Mouse (Mus musculus): Measurements from ENCODE around the gene Ndufa7. TPM values are rescaled to one million over a fixed set of nuclear protein-coding genes. Genes with fewer than 3 reads are reported as not detected.
A peak's percentile ranks its signal among the peaks of the same experiment; 100 is the strongest.
"Not testable (repeated sequence)": the region's sequence is repeated elsewhere in the genome, so short reads cannot be mapped to it uniquely, and the experiment has no call there.

The Ndufa7 gene
- polyA plus RNA-seq, 1 experiment, result 417 TPM

- no peak overlapping the region for H3K4me3 ChIP-seq (ENCODE audit: low read depth, low read length)
Measured at GRCm38 (mm10) chr17:33822436-33822959, 1.9 kb upstream of the Ndufa7 start.

DNA sequence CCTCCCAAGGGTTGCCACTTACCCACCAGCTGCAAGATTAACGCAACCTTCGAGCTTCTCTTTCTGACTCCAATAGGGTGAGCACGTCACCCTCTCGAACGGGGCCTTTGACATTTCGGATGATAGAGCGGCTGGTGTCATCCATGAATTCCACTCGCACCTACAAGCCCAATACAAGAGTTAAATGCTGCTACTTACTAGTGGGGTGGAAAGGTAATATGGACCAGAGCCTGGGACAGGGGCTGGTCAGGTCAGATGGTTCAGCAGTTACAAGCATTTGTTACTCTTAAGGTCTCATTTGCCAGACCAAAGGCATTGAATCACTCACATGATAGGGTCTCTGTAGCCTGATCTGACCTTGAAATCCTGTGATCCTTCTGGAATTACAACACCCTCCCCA, 1.2 kb upstream of the Ndufa7 start:
- H3K4me1 ChIP-seq (ENCODE audit: control insufficient read depth, insufficient read depth, insufficient read length, low read length), result peaks cover 12% of the 10 kb centered on the region
- not testable (repeated sequence) for H3K4me3 ChIP-seq (ENCODE audit: low read depth, low read length); H3K27me3 ChIP-seq (ENCODE audit: control insufficient read depth, insufficient read depth, low read length); H3K27ac ChIP-seq (ENCODE audit: insufficient read depth, low read depth, low read length)
- H3K36me3 ChIP-seq (ENCODE audit: control insufficient read depth, insufficient read depth, low read length), result peaks cover 26% of the 10 kb centered on the region
- 51% methylated on average over 8 of the region's 8 CpGs for WGBS

More at GRCm38 (mm10) chr17:33822436-33822959, 1.9 kb upstream of the Ndufa7 start:
- WGBS, result 69% methylated on average over 1 of the region's 1 CpGs
- TF ChIP-seq CTCF (IDR thresholded peaks at IDR 0.05; ENCODE audit: extremely low read depth, insufficient read length, insufficient replicate concordance, low read depth, low read length), result no peak
- TF ChIP-seq POLR2A (IDR thresholded peaks at IDR 0.05; ENCODE audit: low read depth, low read length), result no peak
- H3K4me1 ChIP-seq (ENCODE audit: control insufficient read depth, insufficient read depth, insufficient read length, low read length), result peaks cover 16% of the 10 kb centered on the region
- no peak overlapping the region for H3K27ac ChIP-seq (ENCODE audit: insufficient read depth, low read depth, low read length)
- H3K27me3 ChIP-seq (ENCODE audit: control insufficient read depth, insufficient read depth, low read length), result no peaks in the 10 kb centered on the region
- peaks cover 26% of the 10 kb centered on the region for H3K36me3 ChIP-seq (ENCODE audit: control insufficient read depth, insufficient read depth, low read length)

- H3K27ac ChIP-seq (ENCODE audit: insufficient read depth, low read depth, low read length); H3K27me3 ChIP-seq (ENCODE audit: control insufficient read depth, insufficient read depth, low read length): not testable (repeated sequence)
- H3K36me3 ChIP-seq (ENCODE audit: control insufficient read depth, insufficient read depth, low read length), result peaks cover 30% of the 10 kb centered on the region
- 3% methylated on average over 6 of the region's 6 CpGs for WGBS
- H3K4me3 ChIP-seq (ENCODE audit: low read depth, low read length), result peak overlapping the region; percentile 87
- H3K4me1 ChIP-seq (ENCODE audit: control insufficient read depth, insufficient read depth, insufficient read length, low read length), result peaks cover 17% of the 10 kb centered on the region
Measured at GRCm38 (mm10) chr17:33824997-33825330, 592 bp downstream of the Ndufa7 start.

DNA sequence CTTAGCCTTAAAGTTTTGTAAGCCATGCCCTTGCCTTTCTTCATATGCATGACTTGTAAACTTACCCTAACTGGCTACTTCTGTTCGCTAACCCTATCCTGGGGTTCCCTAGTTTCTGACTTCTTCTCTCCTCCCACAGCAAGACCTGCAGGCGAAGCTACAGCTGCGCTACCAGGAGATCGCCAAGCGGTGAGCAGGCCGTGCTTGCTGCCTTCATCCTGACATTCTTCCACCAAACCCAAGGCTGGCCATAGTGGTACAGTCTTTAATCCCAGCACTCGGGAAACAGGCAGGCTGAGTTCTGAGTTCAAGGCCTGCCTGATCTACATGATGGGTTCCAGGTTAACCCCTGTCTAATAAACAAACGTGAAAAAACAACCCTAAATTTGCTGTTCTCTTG, 1.1 kb downstream of the Ndufa7 start:
- Histone ChIP-seq H3K4me3 (ENCODE audit: low read depth, low read length) (no peak overlapping the region), H3K36me3 (ENCODE audit: control insufficient read depth, insufficient read depth, low read length) (peaks cover 35% of the 10 kb centered on the region)
- WGBS, result 73% methylated on average over 8 of the region's 8 CpGs

GRCm38 (mm10) chr17:33826850-33827249, 2.5 kb downstream of the Ndufa7 start:
- TF ChIP-seq CTCF (IDR thresholded peaks at IDR 0.05; ENCODE audit: extremely low read depth, insufficient read length, insufficient replicate concordance, low read depth, low read length), result peak; percentile 70; the same call in 1 of the 2 replicates
- TF ChIP-seq POLR2A (IDR thresholded peaks at IDR 0.05; ENCODE audit: low read depth, low read length), result no peak
- Histone ChIP-seq H3K36me3 (ENCODE audit: control insufficient read depth, insufficient read depth, low read length) (peaks cover 39% of the 10 kb centered on the region), H3K27ac (ENCODE audit: insufficient read depth, low read depth, low read length) (no peak overlapping the region), H3K4me3 (ENCODE audit: low read depth, low read length) (no peak overlapping the region), H3K27me3 (ENCODE audit: control insufficient read depth, insufficient read depth, low read length) (no peaks in the 10 kb centered on the region), H3K4me1 (ENCODE audit: control insufficient read depth, insufficient read depth, insufficient read length, low read length) (peaks cover 17% of the 10 kb centered on the region)
- WGBS, result 0% methylated on average over 3 of the region's 3 CpGs

More for the DNA sequence above, 1.1 kb downstream of the Ndufa7 start:
- H3K4me1 ChIP-seq (ENCODE audit: control insufficient read depth, insufficient read depth, insufficient read length, low read length), result peaks cover 17% of the 10 kb centered on the region
- TF ChIP-seq CTCF (IDR thresholded peaks at IDR 0.05; ENCODE audit: extremely low read depth, insufficient read length, insufficient replicate concordance, low read depth, low read length) (no peak), POLR2A (IDR thresholded peaks at IDR 0.05; ENCODE audit: low read depth, low read length) (no peak)
- H3K27ac ChIP-seq (ENCODE audit: insufficient read depth, low read depth, low read length), result no peak overlapping the region
- no peaks in the 10 kb centered on the region for H3K27me3 ChIP-seq (ENCODE audit: control insufficient read depth, insufficient read depth, low read length)

- Histone ChIP-seq H3K27me3 (ENCODE audit: control insufficient read depth, insufficient read depth, low read length) (no peaks in the 10 kb centered on the region), H3K4me1 (ENCODE audit: control insufficient read depth, insufficient read depth, insufficient read length, low read length) (peaks cover 10% of the 10 kb centered on the region), H3K36me3 (ENCODE audit: control insufficient read depth, insufficient read depth, low read length) (peaks cover 42% of the 10 kb centered on the region), H3K4me3 (ENCODE audit: low read depth, low read length) (no peak overlapping the region), H3K27ac (ENCODE audit: insufficient read depth, low read depth, low read length) (no peak overlapping the region; the same call in 1 of the 2 replicates)
- WGBS, result 17% methylated on average over 2 of the region's 2 CpGs
- no peak for TF ChIP-seq POLR2A (IDR thresholded peaks at IDR 0.05; ENCODE audit: low read depth, low read length)
- TF ChIP-seq CTCF (IDR thresholded peaks at IDR 0.05; ENCODE audit: extremely low read depth, insufficient read length, insufficient replicate concordance, low read depth, low read length), result no peak
Measured at GRCm38 (mm10) chr17:33828892-33829291, 4.5 kb downstream of the Ndufa7 start.

GRCm38 (mm10) chr17:33829561-33829960, 5.2 kb downstream of the Ndufa7 start:
- Histone ChIP-seq H3K4me3 (ENCODE audit: low read depth, low read length) (no peak overlapping the region), H3K27ac (ENCODE audit: insufficient read depth, low read depth, low read length) (no peak overlapping the region), H3K27me3 (ENCODE audit: control insufficient read depth, insufficient read depth, low read length) (no peaks in the 10 kb centered on the region), H3K36me3 (ENCODE audit: control insufficient read depth, insufficient read depth, low read length) (peaks cover 47% of the 10 kb centered on the region), H3K4me1 (ENCODE audit: control insufficient read depth, insufficient read depth, insufficient read length, low read length) (peaks cover 10% of the 10 kb centered on the region)
- TF ChIP-seq POLR2A (IDR thresholded peaks at IDR 0.05; ENCODE audit: low read depth, low read length) (no peak), CTCF (IDR thresholded peaks at IDR 0.05; ENCODE audit: extremely low read depth, insufficient read length, insufficient replicate concordance, low read depth, low read length) (no peak)
- 74% methylated on average over 10 of the region's 10 CpGs for WGBS

Data from small intestine, adult 2 months (tissue).